Mouse (Mus musculus) heart, postnatal 0 days (tissue): Measurements from ENCODE around the gene Fcho1. TPM values are rescaled to one million over a fixed set of nuclear protein-coding genes. Genes with fewer than 3 reads are reported as not detected.
"Not testable (repeated sequence)": the region's sequence is repeated elsewhere in the genome, so short reads cannot be mapped to it uniquely, and the experiment has no call there.

Experiments used
- ATAC-seq: fragments of 200-750 bp; cut with Nextera tagmentation; 2 replicates; pipeline ENCODE4 v1.8.0; 2017; ENCODE audit warnings: low read depth, moderate number of reproducible peaks, moderate library complexity; ENCODE audit not compliant: insufficient read depth
- DNase-seq: peaks from one replicate; pipeline ENCODE4 v3.0.0-alpha.2; 2016; ENCODE audit warnings: low spot score
- H3K27ac ChIP-seq: fragments of 300-500 bp; sonication (generic); 2 replicates; pipeline ENCODE4 v1.5.1; 2014; ENCODE audit warnings: low read depth, mild to moderate bottlenecking
- H3K27me3 ChIP-seq: fragments of 300-500 bp; sonication (generic); 2 replicates; pipeline ENCODE4 v1.6.1; 2014; ENCODE audit warnings: low read length, mixed read lengths; ENCODE audit not compliant: control insufficient read depth, insufficient read depth
- H3K36me3 ChIP-seq: fragments of 300-500 bp; sonication (generic); replicated peaks from 2 replicates; pipeline ENCODE4 v1.6.1; 2014; ENCODE audit warnings: low read length, mixed read lengths; ENCODE audit not compliant: control insufficient read depth, insufficient read depth
- H3K4me1 ChIP-seq: fragments of 300-500 bp; sonication (generic); 2 replicates; pipeline ENCODE4 v1.6.1; 2014; ENCODE audit warnings: antibody characterized with exemption; ENCODE audit not compliant: control insufficient read depth, insufficient read depth
- H3K4me2 ChIP-seq: fragments of 300-500 bp; sonication (generic); 2 replicates; pipeline ENCODE4 v1.6.1; 2014; ENCODE audit warnings: low read depth, mild to moderate bottlenecking, low read length, moderate library complexity
- H3K4me3 ChIP-seq: fragments of 300-500 bp; sonication (generic); 2 replicates; pipeline ENCODE4 v1.5.1; 2014; ENCODE audit warnings: low read depth, low read length
- H3K9ac ChIP-seq: fragments of 300-500 bp; sonication (generic); replicated peaks from 2 replicates; pipeline ENCODE4 v1.6.1; 2014; ENCODE audit warnings: low read depth, low read length, mixed read lengths
- H3K9me3 ChIP-seq: fragments of 300-500 bp; sonication (generic); replicated peaks from 2 replicates; pipeline ENCODE4 v1.6.1; 2016; ENCODE audit warnings: low read length; ENCODE audit not compliant: control insufficient read depth
- CTCF ChIP-seq: IDR thresholded peaks from 2 replicates; pipeline ENCODE4 v1.5.1; 2016; ENCODE audit warnings: antibody characterized with exemption, control low read depth, low read depth
- EP300 ChIP-seq: IDR thresholded peaks from 2 replicates; pipeline ENCODE4 v1.6.1; 2016; ENCODE audit warnings: antibody characterized with exemption, low read depth
- WGBS: fragments of 180-500 bp; shearing (Covaris S2); extraction: QIAGEN DNeasy Blood & Tissue Kit; methylation state at CpG from one replicate; pipeline ENCODE4 v1.1.7; 2014; 5-methylcytosine and 5-hydroxymethylcytosine counted together
- polyA plus RNA-seq: library from polyadenylated mRNA; unstranded; fragments of >200 nt; fragmentation: Nextera tagmentation; extraction: Ambion mirVana; gene quantifications from 2 replicates; pipeline ENCODE4 v1.2.1, GENCODE M21; 2015
- total RNA-seq: library from RNA; depleted of rRNA; stranded (reverse); fragments of >200 nt; gene quantifications from 2 replicates; pipeline ENCODE4 v1.2.3, GENCODE M21; 2014; ENCODE audit warnings: low replicate concordance

Fcho1 gene
- total and polyA plus RNA-seq, 2 experiments from 2014 or later, result 0.04 to 0.92 TPM

- DNase-seq (no peak), ATAC-seq (no peak)
- Histone ChIP-seq H3K9ac (no peak overlapping the region), H3K4me3 (no peak overlapping the region), H3K4me1 (no peaks in the 10 kb centered on the region), H3K27me3 (peaks cover 43% of the 10 kb centered on the region; the same call in 1 of the 2 replicates), H3K4me2 (no peak overlapping the region), H3K36me3 (no peaks in the 10 kb centered on the region), H3K9me3 (no peaks in the 10 kb centered on the region), H3K27ac (no peak overlapping the region)
- TF ChIP-seq EP300 (no peak), CTCF (peak; percentile 58)
- 37% methylated on average over 8 of the region's 8 CpGs for WGBS
Measured at GRCm38 (mm10) chr8:71707874-71708273, 17.6 kb downstream of the Fcho1 start.

GRCm38 (mm10) chr8:71703400-71703799 is 22.1 kb downstream of the Fcho1 start:
- H3K36me3 ChIP-seq, DNase-seq, H3K27ac ChIP-seq, H3K9ac ChIP-seq, H3K4me2 ChIP-seq, H3K9me3 ChIP-seq, H3K4me1 ChIP-seq, H3K4me3 ChIP-seq, ATAC-seq: not testable (repeated sequence)
- peaks cover 61% of the 10 kb centered on the region for H3K27me3 ChIP-seq

DNA sequence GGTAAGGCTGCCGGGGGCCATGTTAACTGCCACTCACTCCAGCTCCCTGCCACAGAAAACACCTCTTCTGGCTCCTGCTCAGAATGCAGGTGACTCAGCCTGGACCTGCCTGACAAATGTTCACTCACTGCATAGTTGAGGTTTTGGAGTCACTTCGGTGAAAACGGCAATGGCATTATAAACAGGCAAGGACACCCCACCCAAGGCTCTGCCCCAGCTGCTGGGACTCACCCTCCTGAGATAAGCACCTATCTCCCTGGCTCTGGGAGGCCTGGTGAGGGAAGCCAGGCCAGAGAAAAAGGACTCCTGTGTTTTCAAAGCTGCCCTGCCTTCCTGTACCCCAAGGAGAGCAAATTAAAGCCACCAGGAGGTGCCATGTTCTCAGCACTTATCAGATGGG is 22.6 kb downstream of the Fcho1 start:
- Histone ChIP-seq H3K4me1 (no peaks in the 10 kb centered on the region), H3K27ac (no peak overlapping the region), H3K4me3 (no peak overlapping the region), H3K4me2 (no peak overlapping the region), H3K27me3 (peaks cover 57% of the 10 kb centered on the region), H3K36me3 (no peaks in the 10 kb centered on the region), H3K9ac (no peak overlapping the region), H3K9me3 (no peaks in the 10 kb centered on the region)
- DNase-seq (no peak), ATAC-seq (no peak)
- 71% methylated on average over 3 of the region's 3 CpGs for WGBS
- TF ChIP-seq CTCF (no peak), EP300 (no peak)

DNA sequence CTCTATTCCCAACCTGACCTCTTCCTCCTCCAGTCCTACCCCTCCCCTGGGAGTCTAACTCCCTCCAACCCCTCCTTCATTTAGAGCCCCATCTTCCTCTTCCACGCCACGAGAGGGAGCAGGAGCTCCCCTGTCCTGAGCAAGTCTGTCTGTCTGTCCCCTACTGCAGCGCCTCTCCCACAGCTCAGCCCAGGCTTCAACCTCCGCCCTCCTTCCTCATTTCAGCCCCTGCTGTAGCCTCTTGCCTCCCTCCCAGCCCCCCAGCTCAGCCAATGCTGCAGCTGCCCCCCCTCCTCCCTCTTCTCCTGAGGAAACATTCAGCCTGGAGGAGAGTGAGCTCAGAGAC is 23.5 kb downstream of the Fcho1 start:
- Histone ChIP-seq H3K27ac (no peak overlapping the region), H3K27me3 (peaks cover 48% of the 10 kb centered on the region), H3K9me3 (no peaks in the 10 kb centered on the region), H3K4me1 (no peaks in the 10 kb centered on the region), H3K4me3 (0 out of 2 replicates have a peak overlapping the region, but pooled peaks have one; percentile 51), H3K9ac (no peak overlapping the region), H3K4me2 (peak overlapping the region; percentile 67; the same call in 1 of the 2 replicates), H3K36me3 (no peaks in the 10 kb centered on the region)
- TF ChIP-seq CTCF (no peak), EP300 (no peak)
- 35% methylated on average over 4 of the region's 4 CpGs for WGBS
- ATAC-seq (peak; percentile 24; the same call in 1 of the 2 replicates), DNase-seq (no peak)

DNA sequence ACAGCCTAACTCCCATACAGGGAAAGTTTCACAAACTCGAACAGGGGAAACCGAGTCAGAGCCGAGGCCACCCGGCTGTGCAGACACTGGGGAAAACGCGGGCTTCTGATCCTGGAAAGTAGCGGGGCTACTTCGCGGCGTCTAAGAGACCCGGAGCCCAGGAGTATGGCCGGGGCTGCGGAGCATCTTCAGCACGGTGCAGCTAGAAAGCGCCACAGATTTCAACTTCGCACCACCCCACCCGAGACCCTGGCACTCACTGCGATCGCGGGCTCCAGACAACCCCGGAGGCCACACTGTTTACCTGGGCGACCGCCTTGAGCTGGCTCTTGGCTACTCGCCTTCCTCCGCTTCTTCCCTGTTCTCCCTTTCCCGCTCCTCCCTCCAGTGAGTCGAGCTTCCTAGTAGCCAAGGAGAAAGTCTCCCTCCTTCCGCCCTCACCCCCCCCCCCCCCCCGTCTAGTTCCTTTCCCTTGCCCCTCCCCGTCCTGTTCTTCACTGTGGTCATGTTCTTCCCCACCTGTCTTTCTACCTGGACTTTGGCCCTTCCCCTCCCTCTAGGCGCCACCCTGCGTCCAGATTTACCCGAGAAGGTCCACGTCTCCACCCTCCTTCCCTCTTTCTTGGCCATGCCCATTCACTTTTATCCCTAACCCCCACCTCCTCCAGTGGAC is 24.0 kb downstream of the Fcho1 start, which contains the start of gene B3gnt3:
Gene B3gnt3, minus strand, starts transcription at position 376 of the 673 bp plus-strand sequence.
- Histone ChIP-seq H3K27ac (peak within 1 kb of the TSS; percentile 40; the same call in 1 of the 2 replicates), H3K36me3 (no peaks in the 10 kb centered on the region), H3K4me3 (peak within 1 kb of the TSS; percentile 51), H3K27me3 (peaks cover 47% of the 10 kb centered on the region), H3K9me3 (no peaks in the 10 kb centered on the region), H3K4me2 (peak within 1 kb of the TSS; percentile 67), H3K9ac (peak within 1 kb of the TSS; percentile 37; the same call in 1 of the 2 replicates), H3K4me1 (no peaks in the 10 kb centered on the region)
- 15% methylated on average over 33 of the region's 34 CpGs for WGBS
- DNase-seq (no peak), ATAC-seq (peak; percentile 21; the same call in 1 of the 2 replicates)
- no peak for TF ChIP-seq CTCF
- TF ChIP-seq EP300, result no peak
